Mouse (Mus musculus): ENCODE measurements around the gene Omg.

Gene Omg

DNA sequence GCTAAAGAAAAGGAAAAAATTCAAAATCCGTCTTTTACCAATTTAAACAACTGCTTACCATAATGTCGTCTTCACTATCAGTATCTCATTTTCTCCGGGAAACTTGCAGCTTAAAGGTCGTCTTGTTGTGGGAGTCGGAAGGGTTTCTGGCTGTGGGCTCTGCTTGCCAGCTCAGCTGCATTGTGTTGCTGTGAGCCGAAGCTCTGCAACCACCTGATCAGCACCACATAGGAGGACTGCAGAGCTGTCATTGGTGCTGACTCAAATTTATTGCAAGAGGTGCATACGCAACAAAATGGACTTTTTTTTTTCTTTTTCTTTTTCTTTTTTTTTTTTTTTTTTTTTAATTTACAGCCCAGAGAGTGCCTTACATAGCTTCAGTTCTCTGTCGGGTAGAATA, at the start of gene Omg:
TSS of gene Omg (minus strand) at position 240 of the 400 bp plus-strand sequence.
- no peak for DNase-seq (ENCODE audit: extremely low spot score, low spot score)

DNA sequence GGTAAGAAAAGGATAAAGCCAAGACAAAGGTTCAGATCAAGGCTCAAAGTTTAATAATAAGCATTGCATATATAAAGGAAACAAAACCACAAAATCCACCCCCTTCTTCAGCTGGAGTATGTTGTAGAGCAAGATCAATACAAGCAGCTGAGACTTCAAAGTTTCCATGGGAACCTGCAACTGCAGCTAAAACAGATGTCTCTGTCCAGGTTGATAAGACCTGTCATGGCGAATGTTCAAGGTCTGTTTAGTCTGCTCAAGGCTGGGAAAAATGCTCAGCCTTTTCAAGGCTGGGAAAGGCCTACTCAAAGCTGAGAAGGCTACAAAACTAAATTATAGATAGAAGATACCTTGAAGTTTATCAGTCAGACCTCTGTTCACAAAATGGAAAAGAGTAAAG, 48.7 kb upstream of the Omg start:
- DNase-seq (ENCODE audit: extremely low spot score, low spot score) = no peak

DNA sequence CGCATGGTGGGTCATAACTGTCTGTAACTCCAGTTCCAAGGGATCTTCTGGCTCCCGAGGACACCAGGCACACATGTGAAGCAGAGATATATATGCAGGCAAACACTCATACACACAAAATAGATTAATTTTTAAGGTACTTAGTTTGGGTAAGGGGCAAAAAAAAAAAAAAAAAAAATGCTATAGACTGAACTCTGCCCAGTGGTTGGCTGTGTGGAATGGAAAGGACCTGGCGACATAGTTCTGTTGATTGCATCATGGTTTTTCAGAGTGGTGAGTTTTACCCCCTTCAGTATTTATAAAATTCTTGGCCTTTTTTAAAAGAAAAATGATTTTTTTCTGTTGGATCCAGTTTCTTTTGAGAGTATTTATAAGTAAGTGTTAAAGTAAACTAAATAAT, 32.4 kb upstream of the Omg start:
- no peak for DNase-seq (ENCODE audit: extremely low spot score, low spot score)

DNA sequence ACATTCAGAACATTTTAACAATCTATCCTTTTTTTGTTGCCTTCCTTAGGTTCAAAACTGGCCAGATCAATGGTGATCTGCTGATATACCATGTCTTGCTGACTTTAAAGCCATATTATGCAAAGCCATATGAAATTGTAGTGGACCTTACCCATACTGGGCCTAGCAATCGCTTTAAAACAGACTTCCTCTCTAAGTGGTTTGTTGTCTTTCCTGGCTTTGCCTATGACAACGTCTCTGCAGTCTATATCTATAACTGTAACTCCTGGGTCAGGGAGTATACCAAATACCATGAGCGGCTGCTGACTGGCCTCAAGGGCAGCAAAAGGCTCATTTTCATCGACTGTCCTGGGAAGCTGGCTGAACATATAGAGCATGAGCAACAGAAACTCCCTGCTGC, 31.7 kb upstream of the Omg start:
- no peak for DNase-seq (ENCODE audit: extremely low spot score, low spot score)

DNA sequence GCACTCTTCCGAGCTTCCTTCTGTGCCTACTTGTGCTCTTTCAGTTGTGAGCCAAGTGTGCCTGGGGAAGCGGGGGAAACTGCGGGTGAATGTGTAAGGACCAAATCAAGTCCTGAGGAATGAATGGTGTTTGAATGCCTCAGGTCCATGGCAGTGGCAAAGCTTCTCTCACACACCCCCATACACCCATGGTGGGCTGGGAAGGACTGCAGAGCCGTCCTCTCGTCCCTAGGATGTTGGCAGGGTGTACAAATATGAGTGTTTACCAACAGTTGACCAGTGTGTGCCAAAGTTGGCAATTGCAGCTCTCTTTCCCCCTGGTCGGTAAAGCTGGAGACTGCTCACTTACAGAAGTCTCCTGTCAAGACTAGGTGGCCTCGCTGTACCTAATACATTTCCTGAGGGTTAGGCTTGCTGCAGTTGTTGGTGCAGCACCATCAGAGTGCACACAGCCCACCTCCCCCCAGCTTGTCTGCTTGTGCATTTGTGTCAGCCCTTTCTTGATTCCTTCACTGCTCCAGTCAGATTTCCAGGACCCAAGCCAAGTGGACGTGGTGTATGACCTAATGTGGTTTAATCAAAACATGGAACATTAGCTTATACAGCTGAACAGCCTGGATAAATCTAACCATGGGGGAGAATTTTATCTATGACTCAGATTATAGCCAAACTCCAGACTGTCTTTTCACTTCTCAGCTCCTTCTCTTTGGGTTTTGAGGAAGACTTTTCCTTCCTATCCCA, 30.2 kb upstream of the Omg start:
- no peak for DNase-seq (ENCODE audit: extremely low spot score, low spot score)

DNA sequence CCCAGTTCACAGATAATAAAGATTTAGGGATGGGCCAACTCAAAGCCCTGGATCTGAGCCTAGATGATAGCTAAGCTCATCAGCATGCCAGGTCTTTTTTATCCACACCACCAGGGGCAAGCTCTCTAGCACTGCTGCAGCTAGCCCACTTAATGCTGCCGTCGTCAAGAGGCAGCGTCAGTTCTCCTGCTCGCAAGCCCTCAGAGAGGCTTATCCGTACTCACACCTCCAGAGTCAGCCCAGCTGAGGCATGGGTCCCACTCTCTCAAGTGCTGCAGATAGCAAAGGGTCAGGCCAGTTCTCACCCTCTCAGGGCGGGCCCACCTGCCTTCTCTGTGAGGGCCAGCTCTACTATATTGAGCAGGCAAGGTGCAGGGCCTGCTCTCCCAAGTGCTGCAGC, 29.4 kb upstream of the Omg start:
- no peak for DNase-seq (ENCODE audit: extremely low spot score, low spot score)

DNA sequence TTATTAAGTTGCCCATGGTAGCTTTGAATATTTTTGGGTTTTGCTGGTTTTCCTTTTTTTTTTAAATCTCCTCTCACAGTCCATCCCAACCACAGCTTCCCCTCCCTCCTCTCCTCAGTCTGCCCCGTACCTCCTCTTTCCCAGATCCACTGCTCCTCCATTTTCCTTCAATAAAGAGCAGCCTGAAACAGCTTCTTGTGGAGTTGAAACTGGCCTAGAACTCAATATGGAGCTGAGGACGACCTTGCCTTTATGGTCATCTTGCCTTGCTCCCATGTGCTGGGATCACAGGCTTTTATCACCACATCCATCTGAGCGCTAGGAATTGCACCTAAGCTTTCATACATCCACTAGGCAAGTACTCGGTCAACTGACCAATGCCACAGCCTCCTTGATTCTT, 27.6 kb upstream of the Omg start:
- DNase-seq (ENCODE audit: extremely low spot score, low spot score) = no peak

DNA sequence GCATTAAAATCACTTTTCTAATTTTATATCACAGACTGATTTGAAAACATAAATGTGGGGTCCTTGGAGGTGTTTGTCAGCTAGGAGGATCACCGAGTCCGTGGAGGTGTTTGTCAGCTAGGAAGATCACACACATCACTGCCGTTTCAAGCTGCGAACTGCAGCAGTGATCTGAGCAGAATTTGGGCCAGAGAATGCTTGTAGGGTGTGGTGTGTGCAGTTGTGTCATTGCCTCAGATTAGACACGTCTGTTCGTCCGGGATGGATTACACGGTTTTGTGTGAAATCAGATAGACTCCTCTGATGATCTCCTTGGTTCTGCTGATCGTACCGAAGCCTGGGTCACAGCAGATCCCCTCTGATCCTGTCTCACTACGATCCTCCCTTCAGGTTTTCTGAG, 26.9 kb upstream of the Omg start:
- no peak for DNase-seq (ENCODE audit: extremely low spot score, low spot score)

DNA sequence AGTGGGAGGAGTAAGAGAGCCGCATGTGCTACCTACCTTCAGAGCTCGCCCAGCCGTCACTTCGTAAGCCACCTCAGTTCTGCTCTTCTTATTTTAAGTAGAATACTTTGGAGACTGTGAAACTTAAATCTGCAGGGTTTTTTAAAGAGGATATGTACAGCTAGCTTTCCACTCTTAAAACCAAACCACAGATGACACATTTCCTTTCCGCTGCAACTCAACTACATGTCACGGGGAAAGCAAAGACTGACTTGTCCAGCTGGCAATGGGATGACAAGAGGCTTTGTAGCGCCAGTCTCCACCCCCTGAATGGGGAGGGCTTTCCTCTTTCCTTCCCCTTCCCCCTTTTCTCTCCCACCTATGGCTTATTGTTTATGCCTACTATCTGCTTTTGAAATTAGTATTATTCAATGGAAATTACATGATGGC, 26.5 kb upstream of the Omg start, which contains the start of the genes Evi2 and Evi2a:
TSS of gene Evi2 (minus strand) at position 257 of the 429 bp plus-strand sequence.
TSS of gene Evi2a (minus strand) at position 277 of the 429 bp plus-strand sequence.
- DNase-seq (ENCODE audit: extremely low spot score, low spot score) = no peak

DNA sequence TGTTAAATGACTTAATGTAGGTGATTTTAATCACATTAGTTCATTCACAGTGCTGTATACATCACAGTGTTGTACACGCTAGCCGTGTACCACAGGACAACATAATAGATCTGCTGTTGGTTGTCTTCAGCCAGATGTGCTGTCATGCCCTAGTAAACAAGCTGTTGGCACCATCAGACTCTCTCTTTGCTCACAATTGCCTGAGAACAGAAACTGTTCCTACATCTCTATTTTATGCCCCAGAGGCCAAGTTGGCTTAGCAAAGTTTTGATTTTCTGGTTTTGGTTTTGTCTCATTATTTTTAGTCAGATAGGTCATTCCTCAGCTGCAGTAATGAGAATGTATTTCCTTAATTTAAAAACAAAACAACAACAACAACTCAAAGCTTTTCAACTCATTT, 25.9 kb upstream of the Omg start:
- DNase-seq (ENCODE audit: extremely low spot score, low spot score) = no peak

DNA sequence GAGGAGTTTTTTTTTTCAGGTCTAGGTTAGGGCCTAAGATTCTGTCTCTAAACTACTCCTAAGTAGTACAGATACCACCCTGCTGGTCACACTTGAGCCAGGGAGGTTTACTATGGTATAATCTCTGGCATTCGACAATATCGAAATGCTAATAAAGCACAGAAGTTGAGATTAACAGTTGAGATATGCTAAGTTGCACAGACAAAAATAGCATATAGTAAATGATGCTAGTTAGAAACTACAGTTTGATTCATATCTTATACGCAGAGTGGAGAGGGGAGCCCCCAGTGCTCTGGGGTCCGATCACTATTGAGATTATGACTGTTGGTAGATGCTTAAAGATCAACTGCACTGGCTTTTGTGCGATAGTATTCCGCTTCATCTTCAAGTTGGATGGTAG, 25.3 kb upstream of the Omg start:
- no peak for DNase-seq (ENCODE audit: extremely low spot score, low spot score)

DNA sequence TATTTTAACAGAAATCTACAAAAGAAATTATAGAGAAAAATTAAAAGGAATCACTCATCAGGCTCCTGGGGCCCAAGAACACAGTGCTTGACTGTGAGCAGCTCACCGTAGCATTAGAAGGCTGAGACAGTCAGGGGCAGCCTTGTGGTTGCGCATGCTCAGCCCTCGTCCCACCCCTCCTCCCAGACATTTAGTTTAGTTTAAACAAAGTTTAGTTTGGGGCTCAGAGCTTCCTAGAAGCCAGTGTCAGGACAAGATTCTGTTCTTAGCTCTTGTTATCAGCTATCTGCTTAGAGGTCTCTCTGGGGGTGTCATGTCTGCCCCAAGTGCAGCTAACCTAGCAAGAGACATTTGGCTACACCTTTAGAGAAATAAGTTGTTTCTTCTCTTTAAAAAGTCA, 24.7 kb upstream of the Omg start:
- no peak for DNase-seq (ENCODE audit: extremely low spot score, low spot score)

DNA sequence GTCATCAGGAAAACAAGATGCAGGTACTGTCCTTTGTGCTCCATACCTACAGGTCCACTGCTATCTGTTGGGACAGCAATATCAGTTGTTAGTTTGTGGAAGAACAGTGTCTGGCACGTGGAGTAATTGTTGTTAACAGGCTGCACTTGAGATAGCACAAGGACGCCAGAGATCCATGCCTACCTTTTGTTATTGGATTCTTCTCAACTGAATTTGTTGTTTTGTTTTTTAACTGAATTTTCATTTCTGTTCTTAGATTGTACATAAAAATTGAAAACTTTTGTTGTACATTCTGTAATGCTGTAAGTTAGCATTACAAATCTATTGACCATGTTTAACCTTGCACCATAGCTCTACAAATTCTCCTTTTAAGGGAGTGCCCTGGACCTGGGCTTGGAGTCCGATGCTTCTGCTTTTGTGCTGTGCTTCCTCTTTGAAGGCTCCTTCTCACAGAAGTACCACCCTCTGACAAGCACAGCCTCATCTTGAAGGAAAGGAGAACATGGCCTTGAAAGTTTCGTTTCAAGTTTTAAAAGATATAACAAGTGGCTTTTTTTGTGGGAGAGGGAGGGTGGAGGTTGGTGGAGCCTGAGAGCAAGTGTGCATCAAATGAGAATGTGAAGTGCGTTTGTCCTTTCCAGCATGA, 24.0 kb upstream of the Omg start:
- no peak for DNase-seq (ENCODE audit: extremely low spot score, low spot score)

DNA sequence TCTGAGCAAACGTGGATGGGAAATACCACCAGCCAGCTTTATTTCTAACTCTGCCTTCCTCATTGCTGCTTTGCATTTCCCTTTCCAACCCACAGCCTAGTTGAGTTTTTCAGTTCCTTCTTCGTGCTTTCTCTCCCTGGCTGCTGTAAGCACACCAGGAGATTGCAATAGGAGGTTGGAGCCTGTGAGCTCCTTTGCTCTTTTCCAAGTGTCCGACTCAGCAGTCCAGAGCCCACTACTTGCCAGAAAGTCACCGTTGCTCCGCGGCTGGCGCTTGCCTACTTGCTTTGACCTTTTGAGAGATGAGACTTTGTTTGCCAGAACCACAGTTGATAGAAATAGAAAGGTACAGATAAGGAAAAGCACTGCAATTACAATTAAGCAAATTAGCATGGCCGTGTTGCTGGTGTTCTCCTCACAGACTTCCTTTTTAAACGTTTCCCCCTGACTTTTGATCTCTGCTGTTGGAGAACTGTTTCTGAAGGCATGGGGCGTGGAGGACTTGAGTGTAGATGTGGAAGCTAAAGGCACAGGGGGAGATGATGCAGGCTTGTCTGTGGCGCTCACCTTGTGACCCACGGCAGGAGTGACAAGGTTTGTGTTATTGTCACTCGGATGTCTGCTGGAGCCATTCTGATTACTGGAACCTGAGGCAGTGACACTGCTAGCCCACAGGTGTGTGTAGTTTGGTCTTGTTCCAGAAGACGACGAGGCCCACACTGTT, 23.3 kb upstream of the Omg start:
- DNase-seq (ENCODE audit: extremely low spot score, low spot score) = no peak

DNA sequence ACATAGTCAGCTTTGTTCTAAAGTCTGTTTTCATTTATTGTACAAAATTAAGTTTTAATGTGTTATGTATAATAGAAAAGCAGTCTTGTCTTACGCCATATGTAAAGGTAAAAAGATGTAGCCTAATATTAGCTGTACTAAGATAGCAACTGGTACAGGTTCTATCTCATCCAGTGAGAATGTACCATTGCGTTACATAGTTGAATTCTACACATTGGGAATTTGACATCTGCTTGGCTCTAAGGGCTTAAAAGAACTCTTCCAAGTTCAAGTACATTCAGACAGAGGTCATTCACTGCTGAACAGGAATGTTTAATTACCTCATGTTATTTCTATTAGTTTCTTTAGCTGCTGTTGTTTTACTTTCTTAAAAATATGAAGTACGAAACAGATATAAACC, 22.7 kb upstream of the Omg start:
- no peak for DNase-seq (ENCODE audit: extremely low spot score, low spot score)

DNA sequence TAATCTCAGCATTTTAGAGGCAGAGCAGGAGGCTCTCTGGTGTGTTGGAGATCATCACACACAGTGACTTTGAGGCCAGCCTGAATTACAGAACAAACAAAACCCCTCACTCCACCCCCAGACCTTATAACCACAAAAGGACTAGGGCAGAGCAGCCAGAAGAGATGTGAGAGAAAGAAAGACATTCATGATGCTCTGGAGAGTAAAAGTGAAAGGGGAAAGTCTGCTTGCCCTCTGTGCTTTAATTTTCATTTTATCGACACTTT, 20.4 kb upstream of the Omg start:
- DNase-seq (ENCODE audit: extremely low spot score, low spot score) = no peak

DNA sequence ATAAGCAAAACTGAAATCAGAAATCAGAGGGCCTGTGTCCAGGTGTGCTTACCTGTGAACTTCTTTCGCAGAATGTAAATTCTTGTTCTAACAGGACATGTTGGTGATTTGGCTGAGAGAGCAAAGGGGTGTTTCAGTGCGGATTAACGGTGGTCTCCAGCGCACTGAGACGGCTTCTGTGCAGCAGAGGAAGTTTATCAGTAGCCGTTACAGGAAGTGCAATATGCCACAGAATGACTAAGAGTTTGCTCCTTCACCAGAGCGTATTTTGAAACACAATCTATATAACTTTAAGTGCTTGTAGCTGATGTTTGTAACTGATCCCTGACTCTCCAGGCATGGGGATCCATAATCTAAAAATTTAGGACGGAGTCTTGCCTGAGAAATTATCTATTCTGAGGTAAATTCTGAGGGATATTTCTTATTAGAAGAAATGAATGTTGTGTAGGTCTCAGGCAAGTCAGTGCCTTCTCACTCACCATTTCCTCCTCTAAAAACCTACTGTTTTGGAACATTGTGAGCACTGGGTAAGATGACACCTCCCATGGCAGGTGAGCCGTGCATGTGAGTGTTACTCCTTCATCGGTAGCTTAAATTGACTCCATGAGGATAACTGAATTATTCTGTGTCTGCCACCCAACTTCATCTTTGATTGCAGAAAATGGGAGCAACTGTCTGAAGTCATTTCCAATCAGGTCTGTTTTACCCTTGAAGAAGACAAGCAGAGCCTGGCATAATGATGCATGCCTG, 19.9 kb upstream of the Omg start, which contains the start of gene Evi2b:
TSS of gene Evi2b (minus strand) at position 203 of the 750 bp plus-strand sequence.
- no peak for DNase-seq (ENCODE audit: extremely low spot score, low spot score)

DNA sequence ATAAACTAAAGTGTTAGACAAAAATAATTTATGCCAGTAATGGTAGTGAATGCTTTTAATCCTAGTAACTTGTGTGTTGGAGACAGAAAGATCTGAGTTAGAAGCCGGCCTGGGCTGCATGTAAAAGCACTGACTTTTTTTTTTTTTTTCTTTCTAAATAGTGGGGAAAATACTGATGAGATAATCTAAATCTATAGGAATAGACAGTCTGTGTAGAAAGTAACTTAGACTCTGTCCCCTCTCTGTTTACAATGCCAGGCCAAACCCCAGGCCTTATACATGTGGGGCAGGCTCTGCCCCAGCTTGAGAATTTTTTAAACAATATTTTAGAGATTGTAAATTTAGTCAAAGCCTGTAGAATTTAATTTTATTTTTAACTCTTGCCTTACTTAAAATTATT, 19.1 kb upstream of the Omg start:
- DNase-seq (ENCODE audit: extremely low spot score, low spot score) = no peak

DNA sequence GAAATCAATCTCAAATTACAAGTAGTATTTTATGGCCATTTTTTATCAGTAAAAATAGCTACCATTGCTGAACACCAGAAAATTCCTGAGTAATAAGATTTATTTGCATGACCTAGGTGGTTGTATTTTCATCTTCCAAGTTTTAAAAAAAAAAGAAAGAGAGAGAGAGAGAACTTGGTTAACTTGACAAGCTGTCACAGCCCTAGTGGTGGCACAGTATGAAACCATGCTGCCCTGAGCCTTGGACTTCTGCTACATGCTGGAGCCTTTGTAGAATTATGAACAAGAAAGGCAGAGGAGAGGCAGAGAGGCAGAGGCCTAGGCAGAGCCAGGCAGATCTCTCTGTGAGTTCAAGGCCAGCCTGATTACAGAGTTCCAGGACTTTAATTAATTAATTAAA, 18.0 kb upstream of the Omg start:
- DNase-seq (ENCODE audit: extremely low spot score, low spot score) = no peak

DNA sequence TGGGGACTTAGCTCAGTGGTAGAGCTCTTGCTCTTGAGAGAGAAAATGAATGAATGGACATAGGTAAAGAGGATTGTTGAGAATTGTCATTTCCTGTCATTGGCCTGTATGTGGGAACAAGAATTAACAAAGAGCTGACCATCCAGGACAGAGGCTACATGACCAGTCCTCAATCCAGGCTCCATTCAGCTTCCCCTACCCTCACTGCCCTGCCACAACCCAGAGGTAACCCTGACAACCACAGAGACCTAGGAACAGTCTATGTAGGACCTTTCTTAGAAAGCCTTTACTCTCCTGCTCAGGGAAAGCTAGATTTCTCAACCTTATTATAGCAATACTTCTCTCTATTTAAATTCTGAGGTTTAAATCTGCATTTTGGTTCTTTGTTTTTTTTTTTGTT, 16.9 kb upstream of the Omg start:
- DNase-seq (ENCODE audit: extremely low spot score, low spot score) = no peak

DNA sequence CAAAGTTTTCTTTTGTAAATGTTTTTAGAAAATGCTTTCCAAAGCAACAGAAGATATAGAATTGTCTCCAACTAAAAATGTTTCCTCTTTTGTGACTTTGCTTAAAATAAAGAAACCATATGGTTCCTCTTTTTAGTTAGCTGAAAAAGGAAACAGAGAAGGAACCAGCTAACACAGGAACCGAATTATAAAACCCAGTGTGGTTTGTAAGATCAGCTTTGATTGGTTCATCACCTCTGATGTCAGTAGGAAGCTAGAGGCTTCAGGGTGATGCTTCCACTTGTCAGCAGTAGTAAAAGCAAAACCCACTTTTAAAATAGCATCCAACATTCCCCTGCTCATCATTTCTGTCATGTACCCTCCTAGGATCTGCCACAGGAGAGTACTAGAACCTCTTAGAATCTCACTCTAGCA, 16.0 kb upstream of the Omg start:
- no peak for DNase-seq (ENCODE audit: extremely low spot score, low spot score)

DNA sequence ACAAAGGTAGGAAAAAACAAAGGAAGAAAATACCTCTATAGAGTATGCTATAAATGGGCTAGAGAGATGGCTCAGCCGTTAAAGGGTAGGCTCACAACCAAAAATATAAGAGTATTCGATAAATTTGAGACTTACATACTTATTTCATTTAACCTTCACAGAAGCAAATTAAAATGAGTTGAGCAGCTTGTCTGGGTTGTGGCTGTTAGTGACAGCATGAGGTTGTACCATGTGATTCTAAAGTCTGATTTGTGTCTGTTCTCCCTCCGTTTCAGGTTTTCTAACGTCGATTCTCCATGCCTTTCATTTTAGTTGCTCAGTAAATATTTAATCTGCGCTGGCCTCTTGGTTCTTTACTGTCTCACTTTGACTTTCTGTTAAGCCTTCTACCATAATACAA, 15.4 kb upstream of the Omg start:
- no peak for DNase-seq (ENCODE audit: extremely low spot score, low spot score)
